Mouse (Mus musculus) intestine, embryonic 14.5 days (tissue): Measurements from ENCODE around the gene Pwwp2a. TPM values are rescaled to one million over a fixed set of nuclear protein-coding genes. Genes with fewer than 3 reads are reported as not detected.

ENCODE experiments used
- ATAC-seq: fragments of 200-750 bp; cut with Nextera tagmentation; replicated peaks from 2 replicates; pipeline ENCODE4 v1.8.0; 2017; ENCODE audit warnings: low read depth, moderate number of reproducible peaks, moderate TSS enrichment, moderate library complexity; ENCODE audit not compliant: low FRiP score, low TSS enrichment
- DNase-seq: peaks from one replicate; pipeline ENCODE4 v3.0.0-alpha.2; 2018; ENCODE audit warnings: low spot score
- H3K27ac ChIP-seq: fragments of 300-500 bp; sonication (generic); 2 replicates; pipeline ENCODE4 v1.5.1; 2014; ENCODE audit warnings: low read depth, mild to moderate bottlenecking, control low read depth
- H3K27me3 ChIP-seq: fragments of 300-500 bp; sonication (generic); replicated peaks from 2 replicates; pipeline ENCODE4 v1.6.1; 2014; ENCODE audit warnings: low read length, control low read depth; ENCODE audit not compliant: control insufficient read depth, insufficient read depth
- H3K36me3 ChIP-seq: fragments of 300-500 bp; sonication (generic); 2 replicates; pipeline ENCODE4 v1.6.1; 2014; ENCODE audit warnings: low read length, control low read depth; ENCODE audit not compliant: control insufficient read depth, insufficient read depth
- H3K4me1 ChIP-seq: fragments of 300-500 bp; sonication (generic); replicated peaks from 2 replicates; pipeline ENCODE4 v1.6.1; 2014; ENCODE audit warnings: low read length, control low read depth, mixed read lengths; ENCODE audit not compliant: control insufficient read depth, insufficient read depth
- H3K4me2 ChIP-seq: fragments of 300-500 bp; sonication (generic); 2 replicates; pipeline ENCODE4 v1.6.1; 2014; ENCODE audit warnings: low read length
- H3K4me3 ChIP-seq: fragments of 300-500 bp; sonication (generic); 2 replicates; pipeline ENCODE4 v1.5.1; 2014; ENCODE audit warnings: low read depth, low read length, control low read depth, mixed read lengths
- H3K9ac ChIP-seq: fragments of 300-500 bp; sonication (generic); 2 replicates; pipeline ENCODE4 v1.6.1; 2014; ENCODE audit warnings: mild to moderate bottlenecking, low read length
- H3K9me3 ChIP-seq: fragments of 300-500 bp; sonication (generic); 2 replicates; pipeline ENCODE4 v1.6.1; 2016; ENCODE audit warnings: low read length, control low read depth; ENCODE audit not compliant: control insufficient read depth
- WGBS: fragments of 180-500 bp; shearing (Covaris S2); extraction: QIAGEN DNeasy Blood & Tissue Kit; methylation state at CpG from one replicate; pipeline ENCODE4 v1.1.7; 2014; 5-methylcytosine and 5-hydroxymethylcytosine counted together
- polyA plus RNA-seq: library from polyadenylated mRNA; unstranded; fragments of >200 nt; fragmentation: Nextera tagmentation; extraction: Ambion mirVana; gene quantifications from 2 replicates; pipeline ENCODE4 v1.2.1, GENCODE M21; 2014

Gene Pwwp2a
- polyA plus RNA-seq, 1 experiment from 2014 or later: 39.1 TPM

GRCm38 (mm10) chr11:43700291-43700690, 18.5 kb downstream of the Pwwp2a start:
- Histone ChIP-seq H3K27me3 (no peaks in the 10 kb centered on the region), H3K27ac (no peak overlapping the region), H3K4me1 (no peaks in the 10 kb centered on the region), H3K36me3 (peaks cover 45% of the 10 kb centered on the region), H3K4me2 (no peak overlapping the region), H3K4me3 (no peak overlapping the region), H3K9ac (no peak overlapping the region), H3K9me3 (no peaks in the 10 kb centered on the region)
- peak; percentile 42 for DNase-seq
- 86% methylated on average over 3 of the region's 3 CpGs for WGBS
- ATAC-seq: no peak

GRCm38 (mm10) chr11:43703552-43703951, 21.8 kb downstream of the Pwwp2a start:
- DNase-seq: peak; percentile 21
- ATAC-seq: no peak
- no peak overlapping the region for H3K9ac ChIP-seq
- H3K9me3 ChIP-seq: no peaks in the 10 kb centered on the region
- no peak overlapping the region for H3K27ac ChIP-seq
- no peak overlapping the region for H3K4me2 ChIP-seq
- no peaks in the 10 kb centered on the region for H3K4me1 ChIP-seq
- H3K36me3 ChIP-seq: peaks cover 46% of the 10 kb centered on the region
- no peaks in the 10 kb centered on the region for H3K27me3 ChIP-seq
- H3K4me3 ChIP-seq: no peak overlapping the region
- whole genome bisulfite sequencing: 71% methylated on average over 1 of the region's 1 CpGs

GRCm38 (mm10) chr11:43705751-43706150, 24.0 kb downstream of the Pwwp2a start:
- Histone ChIP-seq H3K9ac (no peak overlapping the region), H3K27me3 (no peaks in the 10 kb centered on the region), H3K9me3 (no peaks in the 10 kb centered on the region), H3K27ac (no peak overlapping the region), H3K4me2 (no peak overlapping the region), H3K4me3 (no peak overlapping the region), H3K36me3 (peaks cover 30% of the 10 kb centered on the region), H3K4me1 (no peaks in the 10 kb centered on the region)
- DNase-seq (no peak), ATAC-seq (no peak)
- 94% methylated on average over 10 of the region's 10 CpGs for WGBS

- Histone ChIP-seq H3K27me3 (no peaks in the 10 kb centered on the region), H3K36me3 (peaks cover 31% of the 10 kb centered on the region), H3K9ac (no peak overlapping the region), H3K4me3 (no peak overlapping the region), H3K4me1 (no peaks in the 10 kb centered on the region), H3K27ac (no peak overlapping the region), H3K9me3 (no peaks in the 10 kb centered on the region), H3K4me2 (no peak overlapping the region)
- DNase-seq (no peak), ATAC-seq (no peak)
- WGBS: 85% methylated on average over 2 of the region's 2 CpGs
These were observed 26.6 kb downstream of the Pwwp2a start for GRCm38 (mm10) chr11:43708409-43708808.

- no peaks in the 10 kb centered on the region for H3K9me3 ChIP-seq
- no peak overlapping the region for H3K27ac ChIP-seq
- DNase-seq (peak; percentile 20), ATAC-seq (no peak)
- peaks cover 27% of the 10 kb centered on the region for H3K36me3 ChIP-seq
- no peak overlapping the region for H3K4me2 ChIP-seq
- WGBS: 93% methylated on average over 4 of the region's 4 CpGs
- no peaks in the 10 kb centered on the region for H3K27me3 ChIP-seq
- no peak overlapping the region for H3K4me3 ChIP-seq
- no peaks in the 10 kb centered on the region for H3K4me1 ChIP-seq
- no peak overlapping the region for H3K9ac ChIP-seq
These were observed 30.4 kb downstream of the Pwwp2a start for GRCm38 (mm10) chr11:43712178-43712577.

- H3K9ac ChIP-seq: no peak overlapping the region
- H3K4me1 ChIP-seq: no peaks in the 10 kb centered on the region; the same call in 1 of the 2 replicates
- H3K4me2 ChIP-seq: no peak overlapping the region
- 84% methylated on average over 3 of the region's 3 CpGs for WGBS
- H3K9me3 ChIP-seq: no peaks in the 10 kb centered on the region
- DNase-seq (peak; percentile 51), ATAC-seq (no peak)
- H3K36me3 ChIP-seq: peaks cover 43% of the 10 kb centered on the region
- H3K27me3 ChIP-seq: no peaks in the 10 kb centered on the region
- H3K4me3 ChIP-seq: no peak overlapping the region
- no peak overlapping the region for H3K27ac ChIP-seq
These were observed 41.6 kb downstream of the Pwwp2a start for GRCm38 (mm10) chr11:43723411-43723810.

- H3K27ac ChIP-seq: no peak overlapping the region
- H3K9me3 ChIP-seq: no peaks in the 10 kb centered on the region
- H3K4me3 ChIP-seq: no peak overlapping the region
- 77% methylated on average over 7 of the region's 7 CpGs for WGBS
- no peak overlapping the region for H3K9ac ChIP-seq
- no peaks in the 10 kb centered on the region; the same call in 1 of the 2 replicates for H3K4me1 ChIP-seq
- no peak overlapping the region for H3K4me2 ChIP-seq
- ATAC-seq (no peak), DNase-seq (no peak)
- H3K36me3 ChIP-seq: peaks cover 34% of the 10 kb centered on the region
- H3K27me3 ChIP-seq: no peaks in the 10 kb centered on the region
These were observed 46.0 kb downstream of the Pwwp2a start for GRCm38 (mm10) chr11:43727796-43728195.

- peaks cover 36% of the 10 kb centered on the region for H3K36me3 ChIP-seq
- no peak overlapping the region for H3K9ac ChIP-seq
- ATAC-seq: no peak; the same call in 1 of the 2 replicates
- H3K4me1 ChIP-seq: no peaks in the 10 kb centered on the region
- H3K4me2 ChIP-seq: no peak overlapping the region
- 84% methylated on average over 7 of the region's 7 CpGs for WGBS
- no peak overlapping the region for H3K4me3 ChIP-seq
- H3K9me3 ChIP-seq: no peaks in the 10 kb centered on the region
- H3K27ac ChIP-seq: no peak overlapping the region
- DNase-seq: no peak
- no peaks in the 10 kb centered on the region for H3K27me3 ChIP-seq
These were observed 47.0 kb downstream of the Pwwp2a start for GRCm38 (mm10) chr11:43728737-43729301.
